16 mouse cellular contexts compared by ENCODE assay signal in the genomic region with DNA sequence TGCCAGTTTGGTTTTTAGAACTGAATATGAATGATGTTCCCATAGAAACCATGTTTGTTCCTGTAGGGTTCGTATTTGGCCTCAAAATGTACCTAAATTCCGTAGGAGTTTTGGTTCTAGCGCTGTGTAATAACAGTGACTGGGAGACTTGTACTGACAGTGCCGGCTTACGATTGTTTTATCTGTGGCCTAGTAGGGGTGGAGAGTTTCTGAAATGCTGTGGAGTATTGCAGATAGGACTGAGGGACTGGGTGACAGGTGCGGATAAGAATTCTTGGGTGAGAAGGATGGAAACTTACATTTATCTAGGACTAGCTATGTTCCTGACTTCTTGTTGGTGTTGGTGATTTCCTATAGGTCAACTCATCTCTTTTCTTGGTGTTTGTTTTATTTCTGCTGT. TPM values are rescaled to one million over a fixed set of nuclear protein-coding genes. Genes with fewer than 3 reads are reported as not detected.
DNase-seq lines count a peak whose midpoint lies in the region; ATAC-seq and TF ChIP-seq lines count a peak whose summit lies in the region.
"Had no signal": no experiment of that assay in that cellular context is flagged by ENCODE, and none has a peak within 500 bp of the region (broad histone marks: within the 10 kb centered on the region; RNA-seq: fewer than 3 reads in every experiment).

No protein-coding gene starts in this region.

- intact Hi-C loops in heart, adult 2 months (cut with DNase I), result no loop called here

- H3K4me1 ChIP-seq in heart, embryonic 11.5 days (ENCODE audit: control insufficient read depth, insufficient read depth, low read length), result peaks cover 36% of the 10 kb centered on the region
- H3K4me1 ChIP-seq in heart, adult 2 months (ENCODE audit: control insufficient read depth, insufficient read depth, low read length), result peaks cover 16% of the 10 kb centered on the region
- peaks cover 80% of the 10 kb centered on the region for H3K4me1 ChIP-seq in liver, embryonic 16.5 days (ENCODE audit: control insufficient read depth, low read depth, low read length)

- no peak for TF ChIP-seq CTCF in heart, adult 2 months (IDR thresholded peaks at IDR 0.05)

- 39% methylated on average over 6 of the region's 6 CpGs for WGBS in heart, embryonic 11.5 days (ENCODE audit: insufficient replicate concordance)
- 56% methylated on average over 6 of the region's 6 CpGs for WGBS in heart, adult 2 months
- WGBS in liver, embryonic 16.5 days (ENCODE audit: insufficient replicate concordance), result 21% methylated on average over 6 of the region's 6 CpGs

- H3K9me3 ChIP-seq in heart, embryonic 11.5 days (replicated peaks; ENCODE audit: control insufficient read depth, low read length), result peaks cover 6% of the 10 kb centered on the region
- no peaks in the 10 kb centered on the region for H3K9me3 ChIP-seq in liver, embryonic 16.5 days (replicated peaks; ENCODE audit: control insufficient read depth, low read length)
- H3K9me3 ChIP-seq: intestine, embryonic 15.5 days; limb, embryonic 10.5 days had no signal

- peaks cover 3% of the 10 kb centered on the region for H3K36me3 ChIP-seq in heart, embryonic 11.5 days (ENCODE audit: control insufficient read depth, insufficient read depth, low read length)
- peaks cover 25% of the 10 kb centered on the region for H3K36me3 ChIP-seq in heart, adult 2 months (ENCODE audit: control insufficient read depth, insufficient read depth, low read length)
- peaks cover 11% of the 10 kb centered on the region for H3K36me3 ChIP-seq in liver, embryonic 16.5 days (ENCODE audit: control insufficient read depth, insufficient read depth)

- peak overlapping the region; percentile 54 for H3K4me2 ChIP-seq in heart, embryonic 11.5 days
- peak overlapping the region; percentile 81 for H3K4me2 ChIP-seq in liver, embryonic 16.5 days (ENCODE audit: low read depth, low read length)
- H3K4me2 ChIP-seq: hindbrain, embryonic 12.5 days; intestine, embryonic 15.5 days; lung, embryonic 14.5 days; neural tube, embryonic 13.5 days had no signal

- no peak for DNase-seq in heart, adult 2 months
- DNase-seq in MEL-GATA-1-ER (ENCODE audit: extremely low read depth, low read depth), result peak; percentile 91
- DNase-seq in left cerebral cortex, adult 8-10 months (ENCODE audit: low spot score in 2 of 2), result no peak
- DNase-seq in cerebellum, adult 9-10 months, result no peak
- DNase-seq in kidney, adult 8-10 months, result no peak
- DNase-seq: cerebellum, adult 18-20 months; gastrocnemius, postnatal 14 days; kidney, postnatal 36 days; lung, embryonic 14.5 days had no signal

- H3K27me3 ChIP-seq in heart, embryonic 11.5 days (ENCODE audit: control insufficient read depth, insufficient read depth, low read length), result no peaks in the 10 kb centered on the region
- H3K27me3 ChIP-seq in heart, adult 2 months (ENCODE audit: control insufficient read depth, insufficient read depth, low read length), result no peaks in the 10 kb centered on the region
- no peaks in the 10 kb centered on the region for H3K27me3 ChIP-seq in liver, embryonic 16.5 days (ENCODE audit: control insufficient read depth, insufficient read depth, low read depth, low read length)
- H3K27me3 ChIP-seq: hindbrain, embryonic 12.5 days; intestine, embryonic 15.5 days; neural tube, embryonic 13.5 days had no signal

- TF ChIP-seq EP300 in heart, adult 2 months (IDR thresholded peaks at IDR 0.05; ENCODE audit: insufficient read depth, low read depth, low read length), result no peak

- peaks cover 8% of the 10 kb centered on the region for H3K79me2 ChIP-seq in heart, adult 2 months (replicated peaks; ENCODE audit: control insufficient read depth, insufficient read depth, low read length)

- no peak overlapping the region for H3K4me3 ChIP-seq in heart, embryonic 11.5 days (ENCODE audit: low read depth, low read length)
- no peak overlapping the region for H3K4me3 ChIP-seq in heart, adult 2 months
- H3K4me3 ChIP-seq in liver, embryonic 16.5 days (ENCODE audit: low read depth, low read length), result peak overlapping the region; percentile 56
- H3K4me3 ChIP-seq: hindbrain, embryonic 12.5 days; intestine, embryonic 15.5 days; limb, embryonic 10.5 days; neural tube, embryonic 13.5 days had no signal

- H3K9ac ChIP-seq in heart, embryonic 11.5 days (ENCODE audit: low read depth, low read length), result no peak overlapping the region
- no peak overlapping the region for H3K9ac ChIP-seq in heart, adult 2 months (ENCODE audit: low read depth, low read length)
- H3K9ac ChIP-seq in liver, embryonic 16.5 days (ENCODE audit: low read depth, low read length), result peak overlapping the region; percentile 60
- H3K9ac ChIP-seq: hindbrain, embryonic 12.5 days; intestine, embryonic 15.5 days; lung, embryonic 14.5 days; neural tube, embryonic 13.5 days had no signal

- no peak for TF ChIP-seq POLR2A in heart, adult 2 months (IDR thresholded peaks at IDR 0.05; ENCODE audit: insufficient read depth, low read depth, low read length)

- peak; percentile 82 for ATAC-seq in heart, embryonic 11.5 days (replicated peaks; ENCODE audit: insufficient number of reproducible peaks, low FRiP score, low TSS enrichment)
- peak; percentile 86 for ATAC-seq in erythroblast, adult 5-6 weeks (replicated peaks; ENCODE audit: low FRiP score, poor library complexity, severe bottlenecking)
- ATAC-seq in liver, embryonic 16.5 days (ENCODE audit: low read depth), result peak; percentile 92
- ATAC-seq: intestine, embryonic 15.5 days had no signal

- peak overlapping the region; percentile 76 for H3K27ac ChIP-seq in heart, embryonic 11.5 days (ENCODE audit: low read depth, low read length)
- H3K27ac ChIP-seq in heart, adult 2 months, result no peak overlapping the region
- H3K27ac ChIP-seq in liver, embryonic 16.5 days (ENCODE audit: low read length), result peak overlapping the region; percentile 100
- H3K27ac ChIP-seq: hindbrain, embryonic 12.5 days; intestine, embryonic 15.5 days; limb, embryonic 10.5 days; neural tube, embryonic 13.5 days had no signal

RNA-seq across cellular contexts. Expression of gene Usp25, which starts 13.4 kb away (rescaled TPM):
- polyA plus RNA-seq in heart, embryonic 11.5 days (2014; fragmentation: Nextera tagmentation; extraction: Ambion mirVana), result 29.4 and 29.9 TPM in 2 replicates
- total RNA-seq in heart, adult 2 months (2021), result 10 to 100 TPM; 71.4 to 74.4 TPM
- 16.7 and 29.5 TPM in 2 replicates for polyA plus RNA-seq in heart, adult 2 months (2012; rRNA removed)
- 232 and 239 TPM in 2 replicates for total RNA-seq in erythroblast, adult 5-6 weeks (2015; ENCODE audit: low replicate concordance)
- 406 and 472 TPM in 2 replicates for total RNA-seq in erythroblast, adult 5-6 weeks (2017; ENCODE audit: low replicate concordance)
- 18.3 and 25.5 TPM in 2 replicates for polyA plus RNA-seq in liver, embryonic 16.5 days (2015; fragmentation: Nextera tagmentation; extraction: Ambion mirVana)
- total RNA-seq in left cerebral cortex, adult 8-10 months (2022), result 10 to 100 TPM; 29.8 to 33.0 (median 31.8) TPM
